Mouse (Mus musculus) intestine, embryonic 15.5 days (tissue): Measurements from ENCODE around the gene Gm28035. TPM values are rescaled to one million over a fixed set of nuclear protein-coding genes. Genes with fewer than 3 reads are reported as not detected.

ENCODE experiments used
- ATAC-seq: fragments of 200-750 bp; cut with Nextera tagmentation; 2 replicates; pipeline ENCODE4 v1.8.0; 2017; ENCODE audit warnings: moderate TSS enrichment, moderate library complexity
- H3K27ac ChIP-seq: fragments of 300-500 bp; sonication (generic); 2 replicates; pipeline ENCODE4 v1.5.1; 2015; ENCODE audit warnings: mild to moderate bottlenecking, inconsistent platforms
- H3K27me3 ChIP-seq: fragments of 300-500 bp; sonication (generic); replicated peaks from 2 replicates; pipeline ENCODE4 v1.6.1; 2015; ENCODE audit warnings: inconsistent platforms
- H3K36me3 ChIP-seq: fragments of 300-500 bp; sonication (generic); 2 replicates; pipeline ENCODE4 v1.6.1; 2015; ENCODE audit warnings: inconsistent platforms
- H3K4me1 ChIP-seq: fragments of 300-500 bp; sonication (generic); replicated peaks from 2 replicates; pipeline ENCODE4 v1.6.1; 2015; ENCODE audit warnings: inconsistent platforms
- H3K4me2 ChIP-seq: fragments of 300-500 bp; sonication (generic); replicated peaks from 2 replicates; pipeline ENCODE4 v1.6.1; 2015; ENCODE audit warnings: mild to moderate bottlenecking, inconsistent platforms
- H3K4me3 ChIP-seq: fragments of 300-500 bp; sonication (generic); replicated peaks from 2 replicates; pipeline ENCODE4 v1.5.1; 2015; ENCODE audit warnings: inconsistent platforms
- H3K9ac ChIP-seq: fragments of 300-500 bp; sonication (generic); 2 replicates; pipeline ENCODE4 v1.6.1; 2015; ENCODE audit warnings: inconsistent platforms
- H3K9me3 ChIP-seq: fragments of 300-500 bp; sonication (generic); 2 replicates; pipeline ENCODE4 v1.6.1; 2016; ENCODE audit warnings: inconsistent platforms
- WGBS: fragments of 180-500 bp; shearing (Covaris S2); methylation state at CpG from one replicate; pipeline ENCODE4 v1.1.7; 2015; 5-methylcytosine and 5-hydroxymethylcytosine counted together
- polyA plus RNA-seq: library from polyadenylated mRNA; unstranded; fragments of >200 nt; fragmentation: Nextera tagmentation; extraction: Ambion mirVana; gene quantifications from 2 replicates; pipeline ENCODE4 v1.2.1, GENCODE M21; 2015

The Gm28035 gene
- polyA plus RNA-seq, 1 experiment from 2014 or later, result 0.29 TPM

- H3K27ac ChIP-seq, result no peak overlapping the region
- H3K4me2 ChIP-seq, result no peak overlapping the region
- H3K9me3 ChIP-seq, result no peaks in the 10 kb centered on the region
- H3K27me3 ChIP-seq, result no peaks in the 10 kb centered on the region
- peaks cover under 1% of the 10 kb centered on the region; the same call in 1 of the 2 replicates for H3K4me1 ChIP-seq
- 69% methylated on average over 6 of the region's 6 CpGs for WGBS
- no peak overlapping the region for H3K4me3 ChIP-seq
- H3K36me3 ChIP-seq, result no peaks in the 10 kb centered on the region
- ATAC-seq, result no peak
- H3K9ac ChIP-seq, result no peak overlapping the region
Observed at GRCm38 (mm10) chr2:30211408-30212168, 28.8 kb upstream of the Gm28035 start.

GRCm38 (mm10) chr2:30212169-30212545 is 28.2 kb upstream of the Gm28035 start:
- no peaks in the 10 kb centered on the region for H3K4me1 ChIP-seq
- no peak for ATAC-seq
- H3K9ac ChIP-seq, result no peak overlapping the region
- H3K4me2 ChIP-seq, result no peak overlapping the region
- no peaks in the 10 kb centered on the region for H3K9me3 ChIP-seq
- no peaks in the 10 kb centered on the region for H3K36me3 ChIP-seq
- H3K27ac ChIP-seq, result no peak overlapping the region
- WGBS, result 73% methylated on average over 4 of the region's 4 CpGs
- H3K27me3 ChIP-seq, result no peaks in the 10 kb centered on the region
- no peak overlapping the region for H3K4me3 ChIP-seq

- H3K27ac ChIP-seq, result no peak overlapping the region
- H3K4me3 ChIP-seq, result no peak overlapping the region
- no peak overlapping the region for H3K4me2 ChIP-seq
- H3K9me3 ChIP-seq, result no peaks in the 10 kb centered on the region
- H3K9ac ChIP-seq, result no peak overlapping the region
- H3K4me1 ChIP-seq, result no peaks in the 10 kb centered on the region
- no peaks in the 10 kb centered on the region for H3K27me3 ChIP-seq
- ATAC-seq, result no peak
- WGBS, result 63% methylated on average over 1 of the region's 1 CpGs
- no peaks in the 10 kb centered on the region for H3K36me3 ChIP-seq
Observed at GRCm38 (mm10) chr2:30212951-30213350, 27.4 kb upstream of the Gm28035 start.

GRCm38 (mm10) chr2:30214745-30215144 is 25.6 kb upstream of the Gm28035 start:
- Histone ChIP-seq H3K9ac (no peak overlapping the region), H3K4me2 (no peak overlapping the region), H3K27ac (no peak overlapping the region), H3K4me3 (no peak overlapping the region), H3K36me3 (no peaks in the 10 kb centered on the region), H3K27me3 (no peaks in the 10 kb centered on the region), H3K4me1 (no peaks in the 10 kb centered on the region), H3K9me3 (no peaks in the 10 kb centered on the region)
- 56% methylated on average over 3 of the region's 3 CpGs for WGBS
- ATAC-seq, result no peak

- no peak for ATAC-seq
- Histone ChIP-seq H3K4me1 (no peaks in the 10 kb centered on the region), H3K27ac (no peak overlapping the region), H3K36me3 (no peaks in the 10 kb centered on the region), H3K4me2 (no peak overlapping the region), H3K9ac (no peak overlapping the region), H3K9me3 (no peaks in the 10 kb centered on the region), H3K27me3 (no peaks in the 10 kb centered on the region), H3K4me3 (no peak overlapping the region)
- WGBS, result 46% methylated on average over 6 of the region's 6 CpGs
Observed at GRCm38 (mm10) chr2:30215493-30215892, 24.9 kb upstream of the Gm28035 start.

- H3K36me3 ChIP-seq, result no peaks in the 10 kb centered on the region
- no peak for ATAC-seq
- 97% methylated on average over 5 of the region's 5 CpGs for WGBS
- no peak overlapping the region for H3K4me3 ChIP-seq
- no peak overlapping the region for H3K27ac ChIP-seq
- no peak overlapping the region for H3K4me2 ChIP-seq
- no peaks in the 10 kb centered on the region for H3K9me3 ChIP-seq
- no peaks in the 10 kb centered on the region for H3K4me1 ChIP-seq
- no peak overlapping the region for H3K9ac ChIP-seq
- no peaks in the 10 kb centered on the region for H3K27me3 ChIP-seq
Observed at GRCm38 (mm10) chr2:30216293-30216692, 24.1 kb upstream of the Gm28035 start.

GRCm38 (mm10) chr2:30235593-30235992 is 4.8 kb upstream of the Gm28035 start:
- Histone ChIP-seq H3K4me2 (no peak overlapping the region), H3K4me1 (peaks cover 23% of the 10 kb centered on the region), H3K27me3 (no peaks in the 10 kb centered on the region), H3K27ac (no peak overlapping the region), H3K36me3 (peaks cover under 1% of the 10 kb centered on the region; the same call in 1 of the 2 replicates), H3K9ac (no peak overlapping the region), H3K4me3 (no peak overlapping the region), H3K9me3 (no peaks in the 10 kb centered on the region)
- 77% methylated on average over 5 of the region's 5 CpGs for WGBS
- ATAC-seq, result no peak

- Histone ChIP-seq H3K4me1 (peaks cover 23% of the 10 kb centered on the region), H3K4me3 (peak overlapping the region; percentile 91), H3K4me2 (peak overlapping the region; percentile 73), H3K9me3 (no peaks in the 10 kb centered on the region), H3K9ac (peak overlapping the region; percentile 61), H3K36me3 (peaks cover 8% of the 10 kb centered on the region; the same call in 1 of the 2 replicates), H3K27me3 (no peaks in the 10 kb centered on the region), H3K27ac (peak overlapping the region; percentile 71)
- ATAC-seq, result no peak
- 2% methylated on average over 18 of the region's 18 CpGs for WGBS
Observed at GRCm38 (mm10) chr2:30236426-30237198, 3.8 kb upstream of the Gm28035 start.

- Histone ChIP-seq H3K4me2 (peak within 1 kb of the TSS; percentile 79), H3K9ac (peak within 1 kb of the TSS; percentile 89), H3K36me3 (peaks cover 12% of the 10 kb centered on the region), H3K9me3 (no peaks in the 10 kb centered on the region), H3K27ac (peak within 1 kb of the TSS; percentile 94), H3K27me3 (no peaks in the 10 kb centered on the region), H3K4me3 (peak within 1 kb of the TSS; percentile 91), H3K4me1 (peaks cover 25% of the 10 kb centered on the region)
- WGBS, result under 1% methylated on average over 52 of the region's 67 CpGs
- peak; percentile 98 for ATAC-seq
Observed at GRCm38 (mm10) chr2:30237199-30237880, 3.0 kb upstream of the Gm28035 start, which contains the start of gene Lrrc8a. TSS of gene Lrrc8a (plus strand) at chr2:30237715.

- Histone ChIP-seq H3K36me3 (peaks cover 12% of the 10 kb centered on the region), H3K4me1 (peaks cover 27% of the 10 kb centered on the region), H3K27me3 (no peaks in the 10 kb centered on the region), H3K27ac (peak overlapping the region; percentile 94), H3K4me3 (peak overlapping the region; percentile 91), H3K4me2 (peak overlapping the region; percentile 79), H3K9me3 (no peaks in the 10 kb centered on the region), H3K9ac (peak overlapping the region; percentile 89)
- ATAC-seq, result peak; percentile 93
- WGBS, result 3% methylated on average over 8 of the region's 42 CpGs
Observed at GRCm38 (mm10) chr2:30237881-30238280, 2.5 kb upstream of the Gm28035 start.

GRCm38 (mm10) chr2:30238906-30239465 is 1.4 kb upstream of the Gm28035 start:
- H3K27ac ChIP-seq, result peak overlapping the region; percentile 48
- H3K27me3 ChIP-seq, result no peaks in the 10 kb centered on the region
- H3K9ac ChIP-seq, result peak overlapping the region; percentile 89
- H3K36me3 ChIP-seq, result peaks cover 12% of the 10 kb centered on the region
- peak overlapping the region; percentile 91 for H3K4me3 ChIP-seq
- no peak for ATAC-seq
- 70% methylated on average over 3 of the region's 3 CpGs for WGBS
- H3K4me2 ChIP-seq, result peak overlapping the region; percentile 79
- H3K4me1 ChIP-seq, result peaks cover 27% of the 10 kb centered on the region
- H3K9me3 ChIP-seq, result no peaks in the 10 kb centered on the region

- no peaks in the 10 kb centered on the region for H3K27me3 ChIP-seq
- WGBS, result 67% methylated on average over 4 of the region's 4 CpGs
- H3K4me2 ChIP-seq, result peak overlapping the region; percentile 79
- H3K27ac ChIP-seq, result peak overlapping the region; percentile 48
- H3K9me3 ChIP-seq, result no peaks in the 10 kb centered on the region
- H3K4me3 ChIP-seq, result no peak overlapping the region
- ATAC-seq, result no peak
- no peak overlapping the region for H3K9ac ChIP-seq
- H3K36me3 ChIP-seq, result peaks cover 12% of the 10 kb centered on the region
- peaks cover 27% of the 10 kb centered on the region for H3K4me1 ChIP-seq
Observed at GRCm38 (mm10) chr2:30239777-30240176, 590 bp upstream of the Gm28035 start.
